Mouse (Mus musculus) ES-Bruce4 (cell line): ENCODE results near the gene Map3k11. TPM values are rescaled to one million over a fixed set of nuclear protein-coding genes. Genes with fewer than 3 reads are reported as not detected.

Source experiments
- H3K27ac ChIP-seq: 2 replicates; pipeline ENCODE4 v1.5.1; 2012; ENCODE audit warnings: low read length, inconsistent platforms; ENCODE audit not compliant: insufficient read depth
- H3K27me3 ChIP-seq: 2 replicates; pipeline ENCODE4 v1.6.1; 2012; ENCODE audit warnings: mild to moderate bottlenecking, low read length, inconsistent platforms; ENCODE audit not compliant: control insufficient read depth, poor library complexity, insufficient read depth, severe bottlenecking
- H3K36me3 ChIP-seq: 2 replicates; pipeline ENCODE4 v1.6.1; 2012; ENCODE audit warnings: inconsistent platforms, mild to moderate bottlenecking, low read length, moderate library complexity; ENCODE audit not compliant: control insufficient read depth, poor library complexity, insufficient read depth, severe bottlenecking
- H3K4me1 ChIP-seq: one replicate; pipeline ENCODE4 v1.8.1; 2011; ENCODE audit warnings: low read length; ENCODE audit not compliant: control insufficient read depth, insufficient read depth
- H3K4me3 ChIP-seq: 2 replicates; pipeline ENCODE4 v1.5.1; 2011; ENCODE audit warnings: low read depth, mild to moderate bottlenecking, low read length
- H3K9ac ChIP-seq: 2 replicates; pipeline ENCODE4 v1.6.1; 2012; ENCODE audit warnings: low read depth, mild to moderate bottlenecking, inconsistent platforms; ENCODE audit not compliant: poor library complexity, severe bottlenecking
- H3K9me3 ChIP-seq: replicated peaks from 2 replicates; pipeline ENCODE4 v1.6.1; 2012; ENCODE audit warnings: mild to moderate bottlenecking, low read length, inconsistent platforms; ENCODE audit not compliant: control insufficient read depth, poor library complexity, insufficient read depth, severe bottlenecking
- CTCF ChIP-seq: IDR thresholded peaks from one replicate; pipeline ENCODE4 v1.8.1; 2011; ENCODE audit warnings: low read depth, low read length
- EP300 ChIP-seq: IDR thresholded peaks from 2 replicates; pipeline ENCODE4 v1.6.1; 2011; ENCODE audit warnings: low read depth, low read length; ENCODE audit not compliant: insufficient read depth
- POLR2A ChIP-seq: IDR thresholded peaks from one replicate; pipeline ENCODE4 v1.8.1; 2011; ENCODE audit warnings: low read length; ENCODE audit not compliant: insufficient read depth
- polyA plus RNA-seq: library from polyadenylated mRNA; stranded (reverse); fragments of >200 nt; gene quantifications from 2 replicates; pipeline ENCODE4 v1.2.4, GENCODE M21; 2011; ENCODE audit warnings: low read depth; ENCODE audit not compliant: missing spikeins, insufficient read depth, insufficient read length

Gene Map3k11
- polyA plus RNA-seq, 1 experiment, result 27.8 TPM

DNA sequence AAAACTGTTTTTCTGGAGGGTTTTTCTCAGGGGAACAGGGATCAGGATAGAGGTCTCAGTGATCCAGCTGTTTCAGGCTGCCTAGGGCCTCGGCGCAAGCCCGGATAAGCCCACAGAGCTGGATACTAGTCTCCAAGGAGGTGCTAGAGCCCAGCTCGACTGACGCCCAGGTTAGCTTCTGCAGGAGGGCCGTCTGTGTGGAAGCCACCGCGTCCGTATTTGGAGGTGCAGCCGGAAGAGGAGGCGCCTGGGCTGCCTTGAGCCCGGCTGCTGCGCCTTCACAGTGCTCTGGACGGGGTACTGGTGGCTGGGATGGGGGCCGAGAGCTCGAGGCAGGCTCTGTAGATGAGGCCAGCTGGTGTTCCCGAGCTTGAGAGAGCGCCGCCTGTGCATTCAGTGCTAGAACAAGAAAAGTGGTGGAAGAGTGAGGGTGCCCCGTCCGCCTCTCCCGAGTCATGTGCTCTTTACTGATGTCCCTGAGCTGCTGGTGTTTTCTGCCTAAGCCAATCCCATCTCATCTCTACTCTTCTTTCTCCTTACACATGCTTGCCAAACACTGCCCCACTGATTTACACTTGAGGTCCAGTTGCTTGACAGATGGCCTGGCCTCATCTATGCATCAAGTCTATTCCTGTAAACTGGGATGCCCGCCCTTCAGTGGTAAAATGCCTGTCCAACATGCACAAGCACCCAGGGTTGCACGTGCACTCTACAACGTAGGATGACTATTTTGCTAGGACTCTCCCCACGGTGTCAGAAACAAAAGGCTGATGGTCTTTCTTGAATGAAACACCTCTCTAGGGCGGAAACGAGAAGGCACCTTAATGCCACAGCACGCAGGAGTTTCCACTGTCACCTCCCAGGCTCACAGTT, 42.0 kb downstream of the Map3k11 start:
- Histone ChIP-seq H3K9ac (peak overlapping the region; percentile 59), H3K4me3 (peak overlapping the region; percentile 83), H3K36me3 (no peaks in the 10 kb centered on the region), H3K27me3 (no peaks in the 10 kb centered on the region), H3K27ac (no peak overlapping the region), H3K4me1 (no peaks in the 10 kb centered on the region), H3K9me3 (no peaks in the 10 kb centered on the region)
- no peak for TF ChIP-seq CTCF
- TF ChIP-seq EP300, result no peak
- TF ChIP-seq POLR2A, result no peak

DNA sequence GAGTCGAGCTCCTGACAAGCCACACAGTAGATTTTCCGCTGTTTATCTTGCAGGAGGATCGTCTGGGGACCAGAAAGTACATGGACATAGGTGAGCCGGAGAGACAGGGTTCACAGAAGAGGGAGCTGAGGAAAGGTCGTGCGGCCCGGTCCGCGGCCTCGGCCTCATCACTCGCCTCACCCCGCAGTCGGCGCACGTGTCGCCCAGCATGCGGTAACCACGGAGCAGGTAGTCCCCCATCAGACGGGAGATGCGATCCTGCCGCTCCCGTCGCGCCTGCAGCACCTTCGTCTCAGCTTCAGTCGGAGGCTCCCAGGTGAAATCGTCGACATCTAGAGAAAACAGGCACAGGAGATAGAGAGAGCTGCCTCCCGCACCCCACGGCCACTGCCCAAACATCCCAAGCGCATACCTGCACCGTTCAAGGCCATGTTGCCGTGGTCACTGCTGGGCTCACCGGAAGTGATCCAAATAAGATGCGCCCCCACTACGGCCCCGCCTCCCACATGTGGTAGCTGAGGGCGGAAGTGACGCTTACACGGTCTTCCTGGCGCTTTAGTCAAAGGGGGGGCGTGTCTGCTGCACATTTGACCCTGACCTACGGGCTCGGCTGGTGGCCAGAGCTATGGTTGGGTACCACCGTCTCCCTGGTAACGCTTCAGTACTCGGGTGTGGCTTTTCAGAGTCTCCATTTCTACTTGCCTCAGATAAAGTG, 42.9 kb downstream of the Map3k11 start:
- no peaks in the 10 kb centered on the region for H3K9me3 ChIP-seq
- H3K27me3 ChIP-seq, result no peaks in the 10 kb centered on the region
- H3K27ac ChIP-seq, result no peak overlapping the region
- no peaks in the 10 kb centered on the region for H3K4me1 ChIP-seq
- TF ChIP-seq CTCF (no peak), EP300 (peak; percentile 50; the same call in 1 of the 2 replicates), POLR2A (peak; percentile 73)
- no peaks in the 10 kb centered on the region for H3K36me3 ChIP-seq
- peak overlapping the region; percentile 83 for H3K4me3 ChIP-seq
- H3K9ac ChIP-seq, result peak overlapping the region; percentile 59

DNA sequence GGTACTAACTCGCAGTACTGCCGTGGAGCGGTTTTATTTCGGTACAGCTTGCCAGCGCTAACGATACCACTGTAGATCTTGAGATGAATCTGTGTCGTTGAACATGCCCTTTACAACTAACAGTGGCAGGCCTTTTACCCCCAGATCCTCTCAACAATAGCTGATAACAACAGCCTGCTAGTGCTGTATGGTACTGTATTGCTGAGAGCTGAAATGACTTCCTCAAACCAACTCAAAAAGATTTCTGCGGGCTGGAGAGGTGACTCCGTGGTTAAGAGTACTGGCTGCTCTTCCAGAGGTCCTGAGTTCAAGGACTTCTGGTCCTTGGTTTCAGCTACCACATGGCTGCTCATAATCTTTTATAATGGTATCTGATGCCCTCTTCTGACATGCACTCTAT, 45.8 kb downstream of the Map3k11 start:
- Histone ChIP-seq H3K27me3 (no peaks in the 10 kb centered on the region), H3K9ac (no peak overlapping the region), H3K4me3 (no peak overlapping the region), H3K9me3 (no peaks in the 10 kb centered on the region), H3K4me1 (no peaks in the 10 kb centered on the region), H3K27ac (no peak overlapping the region), H3K36me3 (no peaks in the 10 kb centered on the region)
- no peak for TF ChIP-seq POLR2A
- no peak for TF ChIP-seq CTCF
- TF ChIP-seq EP300, result no peak

DNA sequence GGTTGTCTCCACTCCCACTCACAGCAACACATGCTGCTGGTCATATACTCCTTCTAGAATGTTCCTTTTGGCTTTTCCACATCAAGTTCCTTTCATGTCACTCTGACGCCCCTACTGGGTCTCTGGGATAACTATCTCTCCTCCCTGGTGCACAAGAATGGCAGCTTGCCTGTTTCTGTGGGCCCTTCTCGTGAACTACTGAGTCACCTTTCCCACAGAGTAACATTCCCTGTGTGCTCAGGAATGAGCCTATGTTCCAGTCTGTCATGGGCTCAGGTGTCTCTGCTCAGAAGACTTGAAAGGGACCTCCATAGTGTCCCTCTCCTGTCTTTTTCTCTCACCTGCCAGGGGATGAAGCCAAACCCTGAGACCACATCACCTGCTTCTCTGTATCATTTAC, 50.9 kb downstream of the Map3k11 start:
- H3K27ac ChIP-seq, result no peak overlapping the region
- no peak overlapping the region for H3K9ac ChIP-seq
- no peaks in the 10 kb centered on the region for H3K36me3 ChIP-seq
- peaks cover 2% of the 10 kb centered on the region for H3K4me1 ChIP-seq
- H3K4me3 ChIP-seq, result no peak overlapping the region
- no peaks in the 10 kb centered on the region for H3K9me3 ChIP-seq
- H3K27me3 ChIP-seq, result no peaks in the 10 kb centered on the region; the same call in 1 of the 2 replicates
- no peak for TF ChIP-seq POLR2A
- no peak for TF ChIP-seq EP300
- no peak for TF ChIP-seq CTCF

DNA sequence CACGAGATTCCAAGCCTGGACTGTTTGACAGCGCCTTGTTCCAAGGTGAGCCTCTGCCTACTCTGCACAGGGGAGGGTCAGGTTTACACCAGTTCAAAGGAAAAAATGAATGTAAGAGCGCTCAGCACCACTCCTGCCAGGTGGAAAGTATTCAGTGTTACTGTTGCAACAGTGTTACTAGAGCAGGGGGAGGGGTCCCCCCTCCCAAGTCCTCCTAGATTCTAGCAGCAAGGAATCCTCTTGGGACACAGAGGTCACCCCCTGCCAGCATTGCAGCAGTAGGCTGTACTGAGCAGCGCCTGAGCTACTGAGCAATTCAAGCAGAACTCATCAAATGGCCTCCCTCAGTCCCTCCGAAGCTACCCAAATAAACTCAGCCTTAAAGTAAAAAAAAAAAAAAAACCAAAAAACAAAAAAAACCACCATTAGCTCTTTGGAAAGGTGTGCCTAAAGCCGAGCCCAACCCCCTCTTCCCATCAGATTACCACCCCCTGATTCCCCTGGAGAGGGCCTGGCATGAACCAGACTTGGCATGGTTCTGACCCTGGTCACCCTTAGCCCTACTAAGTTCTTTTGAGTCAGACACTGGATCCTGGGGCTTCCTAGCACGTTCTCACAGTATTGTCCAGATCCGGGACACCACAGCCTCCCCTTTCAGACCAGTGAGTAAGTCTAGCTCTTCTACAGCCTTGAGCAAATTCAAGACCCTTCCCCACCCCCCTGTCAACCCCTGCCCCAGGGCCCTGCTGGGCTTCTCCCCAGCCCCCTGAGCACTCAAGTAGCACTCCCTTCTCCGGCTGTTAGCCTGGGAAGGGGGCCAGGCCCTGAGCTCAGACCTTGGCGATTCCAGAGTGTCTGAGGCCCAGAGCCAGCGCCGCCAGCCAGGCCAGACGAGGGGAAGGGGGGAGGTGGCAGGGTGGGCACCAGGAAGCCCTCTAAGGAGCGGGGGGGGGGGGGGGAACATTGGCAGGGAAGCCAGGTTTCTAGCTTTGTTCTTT, 52.1 kb downstream of the Map3k11 start, which contains the start of gene Ltbp3:
TSS of gene Ltbp3 (plus strand) at position 585 of the 998 bp plus-strand sequence.
- H3K4me1 ChIP-seq, result peaks cover 2% of the 10 kb centered on the region
- H3K27me3 ChIP-seq, result no peaks in the 10 kb centered on the region; the same call in 1 of the 2 replicates
- no peak for TF ChIP-seq CTCF
- no peak for TF ChIP-seq EP300
- no peak for TF ChIP-seq POLR2A
- H3K9ac ChIP-seq, result peak within 1 kb of the TSS; percentile 81
- no peak within 1 kb of the TSS for H3K27ac ChIP-seq
- H3K9me3 ChIP-seq, result no peaks in the 10 kb centered on the region
- peak within 1 kb of the TSS; percentile 67 for H3K4me3 ChIP-seq
- H3K36me3 ChIP-seq, result no peaks in the 10 kb centered on the region
